Mouse (Mus musculus): ENCODE results near the gene Rspo4.

The Rspo4 gene

GRCm38 (mm10) chr2:151910919-151911500, 68.3 kb downstream of the Rspo4 start, which contains the start of gene Angpt4:
Gene Angpt4 (plus strand): TSS chr2:151911210.
- DNase-seq (ENCODE audit: low read depth): no peak

GRCm38 (mm10) chr2:151911751-151912150, 69.0 kb downstream of the Rspo4 start:
- no peak for DNase-seq (ENCODE audit: low read depth)

- no peak for DNase-seq (ENCODE audit: low read depth)
These were observed 71.4 kb downstream of the Rspo4 start for GRCm38 (mm10) chr2:151914120-151914519.

GRCm38 (mm10) chr2:151915111-151915510, 72.4 kb downstream of the Rspo4 start:
- DNase-seq (ENCODE audit: low read depth): no peak

GRCm38 (mm10) chr2:151916061-151916831, 73.5 kb downstream of the Rspo4 start:
- no peak for DNase-seq (ENCODE audit: low read depth)

GRCm38 (mm10) chr2:151919140-151919539, 76.4 kb downstream of the Rspo4 start:
- no peak for DNase-seq (ENCODE audit: low read depth)

GRCm38 (mm10) chr2:151921068-151921467, 78.3 kb downstream of the Rspo4 start:
- no peak for DNase-seq (ENCODE audit: low read depth)

- no peak for DNase-seq (ENCODE audit: low read depth)
These were observed 78.9 kb downstream of the Rspo4 start for GRCm38 (mm10) chr2:151921596-151921995.
